Comparison of ENCODE assay signal across 31 mouse cellular contexts in genomic region chr10:115515503-115515902, GRCm38 (mm10). TPM values are rescaled to one million over a fixed set of nuclear protein-coding genes. Genes with fewer than 3 reads are reported as not detected.
DNase-seq lines count a peak whose midpoint lies in the region; ATAC-seq lines count a peak whose summit lies in the region.
"Had no signal": no experiment of that assay in that cellular context is flagged by ENCODE, and none has a peak within 500 bp of the region (broad histone marks: within the 10 kb centered on the region; RNA-seq: fewer than 3 reads in every experiment).

No protein-coding gene starts in this region.

- H3K4me1 ChIP-seq in hindbrain, embryonic 10.5 days (replicated peaks): peaks cover 6% of the 10 kb centered on the region
- H3K4me1 ChIP-seq: forebrain, embryonic 15.5 days; liver, embryonic 15.5 days had no signal

- H3K36me3 ChIP-seq in hindbrain, embryonic 10.5 days: no peaks in the 10 kb centered on the region
- H3K36me3 ChIP-seq: embryonic facial prominence, embryonic 15.5 days; forebrain, embryonic 15.5 days; hindbrain, embryonic 13.5 days; limb, embryonic 15.5 days; liver, embryonic 15.5 days; midbrain, embryonic 10.5 days; neural tube, embryonic 13.5 days had no signal

- peak; percentile 83 for ATAC-seq in frontal cortex, adult (ENCODE audit: low TSS enrichment)
- ATAC-seq: forebrain, embryonic 15.5 days; midbrain, embryonic 16.5 days had no signal

- WGBS in hindbrain, embryonic 10.5 days: 90% methylated on average over 7 of the region's 7 CpGs

- no peak for DNase-seq in frontal cortex, postnatal 10 days (ENCODE audit: low spot score in 2 of 2)
- DNase-seq in right cerebral cortex, postnatal 10 days (ENCODE audit: low spot score in 2 of 2): peak; percentile 25 to 30
- DNase-seq in right cerebral cortex, postnatal 14 days: no peak
- DNase-seq in layer of hippocampus, postnatal 14 days (ENCODE audit: low spot score in 2 of 2): peak; percentile 29 to 64
- DNase-seq in thymus, postnatal 4 days: no peak
- DNase-seq in lung, adult 18-20 months: no peak
- no peak for DNase-seq in hindbrain, embryonic 10.5 days (ENCODE audit: low spot score)
- DNase-seq: adrenal gland, postnatal 14 days; cerebellum, adult 11 months; cerebellum, adult 9-11 months; gastrocnemius, postnatal 14 days; heart, adult 18-20 months; kidney, adult 18-20 months; kidney, postnatal 4 days had no signal

- no peak overlapping the region for H3K4me3 ChIP-seq in hindbrain, embryonic 10.5 days
- H3K4me3 ChIP-seq: embryonic facial prominence, embryonic 15.5 days; forebrain, embryonic 15.5 days; hindbrain, embryonic 13.5 days; limb, embryonic 15.5 days; liver, embryonic 15.5 days; midbrain, embryonic 10.5 days; myocyte; neural tube, embryonic 13.5 days had no signal

- no peaks in the 10 kb centered on the region for H3K9me3 ChIP-seq in hindbrain, embryonic 10.5 days
- H3K9me3 ChIP-seq: embryonic facial prominence, embryonic 15.5 days; forebrain, embryonic 15.5 days; hindbrain, embryonic 13.5 days; limb, embryonic 15.5 days; liver, embryonic 15.5 days; neural tube, embryonic 13.5 days had no signal

- 0 out of 2 replicates have a peak, but pooled peaks cover 7% of the 10 kb centered on the region for H3K27me3 ChIP-seq in hindbrain, embryonic 10.5 days (ENCODE audit: insufficient read depth, poor library complexity, severe bottlenecking)
- H3K27me3 ChIP-seq: embryonic facial prominence, embryonic 15.5 days; hindbrain, embryonic 13.5 days; limb, embryonic 15.5 days; liver, embryonic 15.5 days; neural tube, embryonic 13.5 days had no signal

- no peak overlapping the region for H3K27ac ChIP-seq in hindbrain, embryonic 10.5 days
- H3K27ac ChIP-seq: embryonic facial prominence, embryonic 15.5 days; forebrain, embryonic 15.5 days; hindbrain, embryonic 13.5 days; limb, embryonic 15.5 days; liver, embryonic 15.5 days; midbrain, embryonic 10.5 days; neural tube, embryonic 13.5 days; stomach, postnatal 0 days had no signal

RNA-seq across cellular contexts. Expression of gene A930009A15Rik, which starts 54.3 kb away (rescaled TPM):
- total RNA-seq in layer of hippocampus, postnatal 14 days (2021): 1 to 10 TPM in 1 of 2 experiments, under 1 TPM in 1; 0.79 to 1.9 TPM
- 0.27 and 0.56 TPM in 2 replicates for polyA plus RNA-seq in hindbrain, embryonic 10.5 days (2016; fragmentation: Nextera tagmentation; extraction: Ambion mirVana)
- total RNA-seq: adrenal gland, postnatal 14 days; common myeloid progenitor, adult 5-6 weeks; gastrocnemius, postnatal 14 days; heart, adult 18-20 months; heart, postnatal 25 days had no signal
- polyA plus RNA-seq: embryonic facial prominence, embryonic 15.5 days; forebrain, embryonic 15.5 days; heart, embryonic 14.5 days; kidney, embryonic 16.5 days; limb, embryonic 15.5 days; liver, embryonic 15.5 days; lung, embryonic 16.5 days; myocyte; stomach, postnatal 0 days; thymus, postnatal 0 days had no signal

Comparison
In these comparisons a context has a peak if more than half of its experiments do, and no peak if none do; other contexts are left out.
1. DNase-seq: peak in right cerebral cortex, postnatal 10 days (2 of 2) and layer of hippocampus, postnatal 14 days (2 of 2); none in frontal cortex, postnatal 10 days (0 of 2), right cerebral cortex, postnatal 14 days (single experiment), thymus, postnatal 4 days (single experiment), lung, adult 18-20 months (0 of 2) and hindbrain, embryonic 10.5 days (single experiment).